Mouse (Mus musculus) kidney, adult 9 months (tissue): ENCODE measurements around the gene Nmt1.
A peak's percentile ranks its signal among the peaks of the same experiment; 100 is the strongest.

Experiments
- DNase-seq: peaks from one replicate; pipeline ENCODE4 v3.0.0; 2022

The Nmt1 gene

GRCm38 (mm10) chr11:103093306-103093705 is 65.3 kb downstream of the Nmt1 start:
- no peak for DNase-seq

GRCm38 (mm10) chr11:103093862-103094833 is 66.2 kb downstream of the Nmt1 start:
- no peak for DNase-seq

GRCm38 (mm10) chr11:103095107-103095670 is 67.2 kb downstream of the Nmt1 start:
- DNase-seq: no peak

- no peak for DNase-seq
These were observed 67.8 kb downstream of the Nmt1 start for GRCm38 (mm10) chr11:103095801-103096200.

- DNase-seq: no peak
These were observed 69.2 kb downstream of the Nmt1 start for GRCm38 (mm10) chr11:103096979-103097894.

GRCm38 (mm10) chr11:103098531-103099190 is 70.7 kb downstream of the Nmt1 start:
- DNase-seq: peak; percentile 17

- DNase-seq: no peak
These were observed 71.5 kb downstream of the Nmt1 start for GRCm38 (mm10) chr11:103099352-103099940.

- DNase-seq: no peak
These were observed 72.4 kb downstream of the Nmt1 start for GRCm38 (mm10) chr11:103100361-103100760.

- peak; percentile 91 for DNase-seq
These were observed 73.5 kb downstream of the Nmt1 start, which contains the start of the genes Plcd3 and Acbd4 for GRCm38 (mm10) chr11:103101481-103101865. Gene Plcd3 (minus strand): TSS chr11:103101658. Gene Acbd4 (plus strand): TSS chr11:103101682.

- peak; percentile 87 for DNase-seq
These were observed 74.0 kb downstream of the Nmt1 start for GRCm38 (mm10) chr11:103101866-103102501.

GRCm38 (mm10) chr11:103102725-103103349 is 74.8 kb downstream of the Nmt1 start:
- peak; percentile 99 for DNase-seq

GRCm38 (mm10) chr11:103103621-103104020 is 75.6 kb downstream of the Nmt1 start:
- DNase-seq: peak; percentile 70

GRCm38 (mm10) chr11:103104469-103104868 is 76.5 kb downstream of the Nmt1 start:
- no peak for DNase-seq

GRCm38 (mm10) chr11:103105180-103105725 is 77.3 kb downstream of the Nmt1 start:
- peak; percentile 93 for DNase-seq

- no peak for DNase-seq
These were observed 77.8 kb downstream of the Nmt1 start for GRCm38 (mm10) chr11:103105810-103106209.

- no peak for DNase-seq
These were observed 78.4 kb downstream of the Nmt1 start for GRCm38 (mm10) chr11:103106386-103106785.

- DNase-seq: no peak
These were observed 83.3 kb downstream of the Nmt1 start for GRCm38 (mm10) chr11:103111301-103111700.

- DNase-seq: peak; percentile 95
These were observed 84.0 kb downstream of the Nmt1 start for GRCm38 (mm10) chr11:103111881-103112551.

- DNase-seq: no peak
These were observed 84.5 kb downstream of the Nmt1 start for GRCm38 (mm10) chr11:103112552-103112912.

GRCm38 (mm10) chr11:103113005-103113404 is 85.0 kb downstream of the Nmt1 start:
- no peak for DNase-seq
